Mouse (Mus musculus): ENCODE measurements around the gene Ccdc170. TPM values are rescaled to one million over a fixed set of nuclear protein-coding genes. Genes with fewer than 3 reads are reported as not detected.

Ccdc170 gene
- total RNA-seq, 2 experiments from 2014 or later = 0.72 TPM; not detected in 1

GRCm38 (mm10) chr10:4597211-4597610 is 114.9 kb downstream of the Ccdc170 start:
- no peak for ATAC-seq (replicated peaks; ENCODE audit: poor library complexity, severe bottlenecking)

GRCm38 (mm10) chr10:4598244-4598842 is 116.0 kb downstream of the Ccdc170 start:
- ATAC-seq (replicated peaks; ENCODE audit: poor library complexity, severe bottlenecking) = no peak

DNA sequence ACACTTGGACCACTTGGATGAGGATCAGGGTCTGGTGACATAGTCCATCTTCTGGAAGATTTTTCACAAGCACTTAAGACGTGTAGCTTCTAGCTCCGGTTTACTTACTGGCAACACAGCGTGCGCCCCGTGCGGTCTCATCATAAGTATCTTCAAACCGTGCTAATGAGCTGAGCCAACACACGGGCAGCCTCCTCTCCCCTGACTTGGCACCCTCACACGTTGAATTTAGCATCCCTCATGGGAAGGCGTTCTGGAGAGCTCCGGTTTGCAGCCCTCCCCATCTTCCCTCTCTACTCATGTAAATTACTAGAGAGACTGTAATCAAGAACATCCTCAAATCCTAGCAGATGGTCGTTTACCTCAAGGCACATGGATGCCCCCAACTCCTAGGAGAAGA is 116.6 kb downstream of the Ccdc170 start:
- ATAC-seq (replicated peaks; ENCODE audit: poor library complexity, severe bottlenecking) = no peak

DNA sequence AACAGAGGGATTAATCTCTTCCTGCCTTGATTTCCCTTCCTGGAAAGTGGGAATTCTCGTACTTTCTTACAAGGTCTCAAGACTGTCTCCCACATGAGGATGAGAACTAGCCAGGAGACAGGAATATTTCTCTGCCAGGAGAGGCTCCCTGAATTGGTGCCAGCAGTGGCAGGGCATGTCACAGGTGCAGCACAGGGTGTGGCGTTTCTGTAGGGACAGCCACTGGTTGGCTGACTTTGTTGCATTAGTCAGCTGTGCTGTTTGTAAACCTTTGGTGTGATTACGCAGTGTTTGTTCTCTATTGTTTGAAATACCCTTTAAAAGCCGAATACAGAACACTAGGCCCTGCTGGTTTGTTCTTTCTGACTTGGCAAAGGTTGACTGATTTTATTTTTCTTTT is 117.3 kb downstream of the Ccdc170 start:
- ATAC-seq (replicated peaks; ENCODE audit: poor library complexity, severe bottlenecking) = no peak

- peak; percentile 21; the same call in 1 of the 2 replicates for ATAC-seq (replicated peaks; ENCODE audit: poor library complexity, severe bottlenecking)
Observed at GRCm38 (mm10) chr10:4600796-4601474, 118.6 kb downstream of the Ccdc170 start.

DNA sequence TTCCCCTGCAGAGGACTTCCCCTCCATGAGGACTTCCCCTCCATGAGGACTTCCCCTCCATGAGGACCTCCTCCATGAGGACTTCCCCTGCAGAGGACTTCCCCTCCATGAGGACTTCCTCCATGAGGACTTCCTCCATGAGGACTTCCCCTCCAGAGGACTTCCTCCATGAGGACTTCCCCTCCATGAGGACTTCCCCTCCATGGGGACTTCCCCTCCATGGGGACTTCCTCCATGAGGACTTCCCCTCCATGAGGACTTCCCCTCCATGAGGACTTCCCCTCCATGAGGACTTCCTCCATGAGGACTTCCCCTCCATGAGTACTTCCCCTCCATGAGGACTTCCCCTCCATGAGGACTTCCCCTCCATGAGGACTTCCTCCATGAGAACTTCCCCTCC is 119.3 kb downstream of the Ccdc170 start:
- ATAC-seq (replicated peaks; ENCODE audit: poor library complexity, severe bottlenecking) = peak; percentile 40

DNA sequence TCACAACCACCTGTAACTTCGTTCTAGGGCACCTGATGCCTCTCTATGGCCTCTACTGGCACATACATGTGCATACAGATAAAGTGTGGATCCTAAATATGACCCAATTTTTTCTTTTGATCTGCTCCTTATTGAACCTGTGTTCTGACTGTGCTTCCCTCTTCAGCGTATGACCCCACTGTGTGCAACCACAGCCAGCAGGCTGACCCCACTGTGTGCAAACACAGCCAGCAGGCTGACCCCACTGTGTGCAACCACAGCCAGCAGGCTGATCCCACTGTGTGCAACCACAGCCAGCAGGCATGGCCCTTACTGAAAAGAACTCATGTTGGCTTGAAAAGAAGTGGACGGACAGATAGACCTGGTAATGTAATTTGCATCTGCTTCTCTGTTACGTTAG is 120.2 kb downstream of the Ccdc170 start:
- 0 out of 2 replicates have a peak, but pooled peaks have one; percentile 5 for ATAC-seq (replicated peaks; ENCODE audit: poor library complexity, severe bottlenecking)

DNA sequence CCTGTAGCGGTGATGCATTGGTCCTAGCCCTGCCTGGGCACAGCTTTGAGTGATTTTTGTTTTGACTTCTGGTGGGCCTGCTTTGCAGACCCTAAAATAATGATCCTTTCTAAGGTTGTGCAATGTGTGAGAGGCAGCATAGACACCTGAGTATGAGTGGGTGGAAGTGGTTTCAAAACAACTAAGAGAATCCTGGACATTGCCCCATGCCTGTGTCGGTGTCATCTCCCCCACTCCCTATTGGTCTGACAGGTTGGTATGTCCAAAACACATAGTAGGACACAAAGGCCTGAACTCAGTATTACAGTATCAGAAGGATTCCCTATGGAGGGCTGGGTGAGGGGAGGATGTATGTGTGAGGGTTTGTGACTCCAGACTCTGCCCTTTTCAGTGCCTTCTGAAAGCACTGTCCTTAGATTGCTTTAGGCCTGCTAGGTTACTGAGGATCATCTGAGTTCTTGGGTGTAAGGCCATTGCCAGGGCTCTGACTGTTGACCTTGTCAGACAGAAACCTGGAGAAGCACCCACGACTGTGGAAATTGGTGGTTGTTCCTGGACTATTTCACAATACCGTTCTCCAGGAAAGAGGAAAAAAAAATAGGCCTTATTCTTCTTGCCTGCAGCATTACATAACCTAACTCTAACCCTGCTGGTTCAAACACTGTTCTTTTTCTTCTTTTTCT is 122.4 kb downstream of the Ccdc170 start:
- 0 out of 2 replicates have a peak, but pooled peaks have one; percentile 15 for ATAC-seq (replicated peaks; ENCODE audit: poor library complexity, severe bottlenecking)

DNA sequence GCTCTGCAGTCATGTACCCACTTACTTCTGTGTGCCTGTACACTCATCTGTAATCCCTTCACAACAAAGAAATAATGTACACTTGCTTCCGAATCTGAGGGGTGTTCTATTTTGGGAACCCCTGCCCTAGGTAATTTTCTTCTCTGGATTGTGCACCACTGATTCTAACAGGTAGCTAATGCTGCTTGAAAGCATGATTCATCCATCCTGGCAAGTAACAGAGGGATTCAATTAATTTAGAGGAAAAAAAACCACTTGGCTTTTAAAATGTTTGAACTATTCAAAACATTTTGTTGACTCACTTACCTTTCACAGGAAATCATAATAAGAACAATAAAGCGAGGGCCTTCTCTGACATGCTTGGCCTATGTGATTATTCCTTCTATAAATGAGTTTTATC is 127.9 kb downstream of the Ccdc170 start:
- ATAC-seq (replicated peaks; ENCODE audit: poor library complexity, severe bottlenecking) = no peak

- peak; percentile 21 for ATAC-seq (replicated peaks; ENCODE audit: poor library complexity, severe bottlenecking)
Observed at GRCm38 (mm10) chr10:4611386-4612155, 129.3 kb downstream of the Ccdc170 start, which contains the start of gene Esr1. TSS of gene Esr1 (plus strand) at chr10:4611593.

Other genes with a start within 250 kb of the Ccdc170 start
- gene Akap12, start 216.1 kb upstream of the Ccdc170 start, total RNA-seq (2014; fragmentation: Nextera tagmentation) = 0.43 TPM in 1 of 2 replicates, not detected in the other
- gene Akap12, start 216.1 kb upstream of the Ccdc170 start, total RNA-seq (2017) = 0.39 TPM in 1 of 2 replicates, not detected in the other
- gene Zbtb2, start 94.4 kb upstream of the Ccdc170 start, total RNA-seq (2014; fragmentation: Nextera tagmentation) = 6.8 and 12.9 TPM in 2 replicates
- gene Zbtb2, start 94.4 kb upstream of the Ccdc170 start, total RNA-seq (2017) = 11.1 and 13.4 TPM in 2 replicates
- 53.9 and 72.4 TPM in 2 replicates for gene Rmnd1, start 50.1 kb upstream of the Ccdc170 start, total RNA-seq (2014; fragmentation: Nextera tagmentation)
- 58.3 and 62.8 TPM in 2 replicates for gene Rmnd1, start 50.1 kb upstream of the Ccdc170 start, total RNA-seq (2017)
- 34.1 and 46.8 TPM in 2 replicates for gene Armt1, start 50.0 kb upstream of the Ccdc170 start, total RNA-seq (2014; fragmentation: Nextera tagmentation)
- 44.6 and 52.3 TPM in 2 replicates for gene Armt1, start 50.0 kb upstream of the Ccdc170 start, total RNA-seq (2017)
- gene Esr1, start 129.1 kb downstream of the Ccdc170 start, total RNA-seq (2014; fragmentation: Nextera tagmentation) = 18.2 and 19.4 TPM in 2 replicates
- gene Esr1, start 129.1 kb downstream of the Ccdc170 start, total RNA-seq (2017) = 14.8 and 16.9 TPM in 2 replicates

Measured in granulocyte monocyte progenitor cell, adult 5-6 weeks (primary cell).